Mouse (Mus musculus) cerebellum, adult 2 months (tissue): ENCODE data around the gene Il17c. TPM values are rescaled to one million over a fixed set of nuclear protein-coding genes. Genes with fewer than 3 reads are reported as not detected.

Source experiments
- DNase-seq, 2 experiments: peaks; one replicate each; pipeline ENCODE4 v3.0.0; 2021
- H3K27ac ChIP-seq: fragments of 200-500 bp; 2 replicates; pipeline ENCODE4 v1.5.1; 2012; ENCODE audit warnings: low read length, control low read depth, inconsistent platforms; ENCODE audit not compliant: insufficient read depth
- H3K27me3 ChIP-seq: fragments of 200-500 bp; 2 replicates; pipeline ENCODE4 v1.6.1; 2012; ENCODE audit warnings: inconsistent platforms, mild to moderate bottlenecking, low read length, moderate library complexity; ENCODE audit not compliant: control insufficient read depth, insufficient read depth
- H3K4me1 ChIP-seq: fragments of 200-500 bp; 2 replicates; pipeline ENCODE4 v1.6.1; 2011; ENCODE audit warnings: low read length; ENCODE audit not compliant: control insufficient read depth, insufficient read depth
- H3K4me3 ChIP-seq: fragments of 200-500 bp; replicated peaks from 2 replicates; pipeline ENCODE3; 2011; ENCODE audit warnings: mild to moderate bottlenecking, low read depth, low read length, control low read depth; ENCODE audit not compliant: insufficient read depth
- CTCF ChIP-seq: fragments of 200-500 bp; IDR thresholded peaks from 2 replicates; pipeline ENCODE4 v1.5.1; 2011; ENCODE audit warnings: low read depth, mild to moderate bottlenecking, control low read depth, low read length, moderate library complexity, borderline replicate concordance; ENCODE audit not compliant: insufficient read depth
- POLR2A ChIP-seq: fragments of 200-500 bp; IDR thresholded peaks from 2 replicates; pipeline ENCODE4 v1.6.1; 2011; ENCODE audit warnings: low read length, control low read depth, borderline replicate concordance; ENCODE audit not compliant: insufficient read depth
- WGBS: fragments of 180-500 bp; shearing (Covaris S2); methylation state at CpG from one replicate; pipeline ENCODE4 v1.1.7; 2018; 5-methylcytosine and 5-hydroxymethylcytosine counted together
- polyA plus RNA-seq: library from polyadenylated mRNA; depleted of rRNA; stranded (reverse); fragments of >200 nt; gene quantifications from 2 replicates; pipeline ENCODE4 v1.2.3, GENCODE M21; 2012

Gene Il17c
- polyA plus RNA-seq, 1 experiment, result 0.49 TPM

DNA sequence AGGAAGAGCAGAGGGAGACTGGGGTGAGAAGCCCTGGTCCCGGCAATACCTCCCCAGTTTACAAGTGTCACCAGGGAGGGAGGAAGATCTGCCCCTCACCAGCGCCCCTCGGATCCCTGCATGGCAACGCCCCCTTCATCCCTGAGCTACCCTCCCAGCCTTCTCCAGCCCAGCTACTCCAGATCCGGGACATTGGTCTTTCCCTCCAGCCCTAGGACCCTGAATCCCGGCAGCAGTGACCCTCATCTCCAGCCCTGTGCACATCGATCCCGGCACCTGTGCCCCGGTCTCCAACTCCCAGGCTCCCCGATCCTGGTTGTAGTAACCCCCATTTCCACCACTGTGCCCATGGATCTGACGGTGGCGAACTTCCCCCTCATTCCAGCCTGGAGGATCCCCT lies 21.0 kb downstream of the Il17c start:
- WGBS, result 2% methylated on average over 12 of the region's 12 CpGs
- Histone ChIP-seq H3K4me3 (peak overlapping the region; percentile 91), H3K27ac (peak overlapping the region; percentile 22; the same call in 1 of the 2 replicates), H3K27me3 (no peaks in the 10 kb centered on the region), H3K4me1 (peaks cover 30% of the 10 kb centered on the region)
- no peak for TF ChIP-seq POLR2A
- TF ChIP-seq CTCF, result no peak
- DNase-seq, result no peak

- DNase-seq, result peak; percentile 99 to 100
- WGBS, result under 1% methylated on average over 47 of the region's 47 CpGs
- Histone ChIP-seq H3K4me3 (peak within 1 kb of the TSS; percentile 91), H3K27ac (peak within 1 kb of the TSS; percentile 76), H3K27me3 (no peaks in the 10 kb centered on the region), H3K4me1 (peaks cover 26% of the 10 kb centered on the region)
- TF ChIP-seq CTCF (peak; percentile 43; the same call in 1 of the 2 replicates), POLR2A (peak; percentile 98)
Observed at GRCm38 (mm10) chr8:122443262-122444006, 21.6 kb downstream of the Il17c start, which contains the start of gene Mvd. TSS of gene Mvd (minus strand) at chr8:122443422.

DNA sequence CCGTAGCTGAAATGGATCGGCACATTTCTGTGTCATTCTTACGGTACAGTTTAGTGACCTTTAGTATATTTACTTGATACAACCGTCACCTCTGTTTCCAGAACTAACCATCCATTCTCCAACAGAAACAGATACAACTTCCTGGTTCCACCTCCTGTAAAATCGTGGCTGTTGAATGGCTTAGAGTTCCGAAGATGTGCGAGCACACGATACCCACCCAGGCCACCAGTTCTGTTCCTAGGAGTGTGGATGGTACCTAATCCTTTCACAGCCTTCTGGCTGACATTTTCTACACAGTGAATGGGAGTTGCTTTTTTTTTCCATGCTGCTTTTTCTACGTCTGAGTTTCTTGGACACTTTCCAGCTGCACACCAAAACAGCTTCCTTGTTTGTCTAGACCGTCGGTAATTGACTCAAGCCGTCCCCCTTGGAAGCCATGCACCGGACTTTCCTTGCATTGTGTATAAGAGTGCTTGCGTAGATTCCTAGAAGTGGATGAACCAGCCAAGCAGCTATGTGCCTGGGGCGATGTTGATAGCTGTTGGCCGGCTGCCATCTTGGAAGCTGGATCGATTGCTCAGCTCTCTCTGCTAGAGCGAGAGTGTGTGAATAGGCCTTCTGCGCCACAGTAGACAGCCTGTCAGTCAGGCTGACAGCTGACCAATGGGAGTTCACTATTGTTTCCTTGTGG lies 22.4 kb downstream of the Il17c start:
- peaks cover 19% of the 10 kb centered on the region for H3K4me1 ChIP-seq
- H3K4me3 ChIP-seq, result peak overlapping the region; percentile 80
- H3K27ac ChIP-seq, result peak overlapping the region; percentile 76
- under 1% methylated on average over 19 of the region's 19 CpGs for WGBS
- TF ChIP-seq POLR2A (0 out of 2 replicates have a peak, but pooled peaks have one; percentile 21), CTCF (no peak)
- H3K27me3 ChIP-seq, result no peaks in the 10 kb centered on the region
- peak; percentile 76 to 77 for DNase-seq

- Histone ChIP-seq H3K27ac (no peak overlapping the region), H3K4me3 (no peak overlapping the region), H3K27me3 (no peaks in the 10 kb centered on the region), H3K4me1 (peaks cover 9% of the 10 kb centered on the region)
- 59% methylated on average over 3 of the region's 3 CpGs for WGBS
- no peak for TF ChIP-seq CTCF
- no peak for TF ChIP-seq POLR2A
- no peak for DNase-seq
Observed at GRCm38 (mm10) chr8:122445203-122445602, 23.4 kb downstream of the Il17c start.

- Histone ChIP-seq H3K4me3 (no peak overlapping the region), H3K27me3 (no peaks in the 10 kb centered on the region), H3K4me1 (no peaks in the 10 kb centered on the region), H3K27ac (no peak overlapping the region)
- 63% methylated on average over 7 of the region's 7 CpGs for WGBS
- TF ChIP-seq CTCF, result no peak
- no peak for TF ChIP-seq POLR2A
- no peak for DNase-seq
Observed at GRCm38 (mm10) chr8:122451161-122451703, 29.4 kb downstream of the Il17c start.

DNA sequence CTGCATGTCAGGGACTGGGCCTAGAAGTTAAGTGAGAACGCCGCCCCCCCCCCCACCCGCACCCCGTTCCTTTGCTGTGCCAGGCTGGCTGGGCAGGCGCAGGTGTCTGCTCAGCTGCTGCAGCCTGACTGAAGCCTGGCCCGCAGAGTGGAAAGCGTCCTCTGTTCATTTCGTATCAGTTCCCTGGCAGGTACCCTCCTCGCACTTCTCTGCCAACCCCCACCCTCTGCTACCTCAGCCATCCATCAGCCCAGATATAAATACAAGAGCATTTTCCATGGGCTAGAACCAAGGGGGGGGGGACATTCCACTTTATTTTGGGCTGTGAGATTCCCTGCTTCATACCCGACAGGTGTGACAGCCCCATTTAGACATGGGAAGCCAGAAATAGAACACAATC lies 30.3 kb downstream of the Il17c start:
- no peak for DNase-seq
- H3K4me1 ChIP-seq, result no peaks in the 10 kb centered on the region
- H3K27me3 ChIP-seq, result no peaks in the 10 kb centered on the region
- H3K27ac ChIP-seq, result no peak overlapping the region
- TF ChIP-seq POLR2A (no peak), CTCF (no peak)
- 87% methylated on average over 10 of the region's 10 CpGs for WGBS
- H3K4me3 ChIP-seq, result no peak overlapping the region

DNA sequence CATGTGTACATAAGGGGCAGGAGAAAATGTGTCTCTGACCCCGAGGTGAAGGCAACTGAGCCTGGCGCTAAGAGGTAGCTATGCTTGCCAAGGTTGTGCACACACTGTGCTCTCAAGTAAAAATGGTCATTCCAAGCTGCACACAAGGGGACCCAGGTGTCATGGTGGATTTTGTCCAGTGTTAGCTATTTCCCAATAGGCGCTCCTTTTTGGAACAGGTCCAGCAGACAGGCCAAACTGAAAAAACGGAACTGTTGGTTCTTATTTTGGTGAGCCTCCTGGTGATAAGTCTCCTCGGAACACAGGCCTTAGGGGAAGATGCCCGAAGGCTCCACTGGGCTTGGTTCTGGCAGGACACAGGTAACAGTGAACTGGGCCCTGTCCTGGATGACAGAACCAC lies 32.6 kb downstream of the Il17c start:
- 43% methylated on average over 6 of the region's 6 CpGs for WGBS
- Histone ChIP-seq H3K27ac (no peak overlapping the region), H3K4me3 (no peak overlapping the region), H3K27me3 (no peaks in the 10 kb centered on the region), H3K4me1 (no peaks in the 10 kb centered on the region)
- no peak for TF ChIP-seq CTCF
- TF ChIP-seq POLR2A, result no peak
- no peak for DNase-seq

DNA sequence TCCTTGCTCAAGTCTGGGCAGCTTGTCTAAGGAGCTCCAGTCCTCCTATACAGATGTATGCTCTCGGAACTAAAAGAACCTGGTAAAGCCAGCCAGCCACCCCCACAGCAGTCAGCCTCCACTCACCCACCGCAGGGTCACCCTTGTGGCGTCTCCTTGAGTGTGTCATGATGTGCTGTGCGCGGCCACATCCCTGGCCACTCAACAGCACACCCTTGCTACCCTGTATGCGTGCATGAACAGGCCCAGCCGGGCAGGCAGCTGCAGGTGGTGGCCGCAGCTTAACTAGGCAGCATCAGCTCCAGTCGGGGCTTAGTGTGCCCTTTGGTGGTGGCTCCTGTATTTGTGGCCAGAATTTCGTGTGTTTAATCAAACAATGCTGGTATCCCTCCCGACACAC lies 35.4 kb downstream of the Il17c start:
- Histone ChIP-seq H3K4me1 (peaks cover 5% of the 10 kb centered on the region; the same call in 1 of the 2 replicates), H3K4me3 (no peak overlapping the region), H3K27ac (no peak overlapping the region), H3K27me3 (no peaks in the 10 kb centered on the region)
- no peak for DNase-seq
- TF ChIP-seq POLR2A (no peak), CTCF (no peak)
- WGBS, result 73% methylated on average over 11 of the region's 11 CpGs
